Mouse (Mus musculus): ENCODE results near the gene Qser1. TPM values are rescaled to one million over a fixed set of nuclear protein-coding genes. Genes with fewer than 3 reads are reported as not detected.
A peak's percentile ranks its signal among the peaks of the same experiment; 100 is the strongest.

Qser1 gene
- polyA plus RNA-seq, 1 experiment = not detected

DNA sequence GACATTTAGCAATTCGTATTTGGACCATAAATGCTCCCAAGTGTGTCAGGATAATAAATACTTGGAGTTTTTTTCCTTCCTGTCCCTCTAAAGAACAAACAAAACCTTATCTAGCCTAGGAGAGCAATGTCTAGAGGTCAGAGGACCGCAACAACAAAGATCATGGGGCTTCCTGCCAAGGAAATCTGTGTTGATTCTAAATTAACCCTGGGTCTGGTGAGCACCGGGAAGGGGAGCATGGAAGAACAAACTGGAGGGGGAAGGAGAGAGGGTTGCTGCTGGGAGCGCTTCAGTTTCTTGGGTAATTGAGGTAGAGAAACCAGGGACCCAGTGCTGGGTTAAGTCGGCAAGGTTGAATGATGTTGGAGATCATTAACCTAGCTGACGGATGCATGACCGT, 73.4 kb downstream of the Qser1 start:
- TF ChIP-seq POLR2A (IDR thresholded peaks at IDR 0.05; ENCODE audit: insufficient read depth, low read depth, low read length) (no peak), CTCF (IDR thresholded peaks at IDR 0.05; ENCODE audit: insufficient read depth, low read depth, low read length) (no peak)
- peaks cover 8% of the 10 kb centered on the region for H3K4me1 ChIP-seq (ENCODE audit: control insufficient read depth, insufficient read depth, low read length)
- H3K4me3 ChIP-seq (ENCODE audit: insufficient read depth, low read depth, low read length) = peak overlapping the region; percentile 95; the same call in 1 of the 2 replicates
- H3K27ac ChIP-seq (ENCODE audit: insufficient read depth, low read depth, low read length) = no peak overlapping the region
- WGBS = 45% methylated on average over 7 of the region's 7 CpGs

DNA sequence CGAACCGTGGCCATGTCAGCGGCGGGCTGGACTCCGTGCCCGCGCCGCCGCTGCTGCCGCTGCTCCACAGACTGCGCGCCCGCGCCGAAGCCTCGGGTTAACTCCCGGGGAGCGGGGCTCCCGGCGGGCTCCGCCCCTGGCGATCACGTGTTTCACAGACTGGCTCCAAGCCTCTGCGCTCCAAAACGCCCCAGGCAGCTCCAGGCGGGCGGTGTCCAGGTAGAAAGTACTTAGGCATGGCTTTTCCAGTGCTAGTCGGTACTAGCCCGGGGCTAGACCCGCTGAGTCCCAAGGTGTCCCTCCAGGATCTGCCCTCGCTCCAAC, 73.9 kb downstream of the Qser1 start, which contains the start of gene Depdc7:
Gene Depdc7 (minus strand): TSS at position 138 of the 324 bp plus-strand sequence.
- peaks cover 8% of the 10 kb centered on the region for H3K4me1 ChIP-seq (ENCODE audit: control insufficient read depth, insufficient read depth, low read length)
- WGBS = under 1% methylated on average over 31 of the region's 31 CpGs
- no peak for TF ChIP-seq CTCF (IDR thresholded peaks at IDR 0.05; ENCODE audit: insufficient read depth, low read depth, low read length)
- 0 out of 2 replicates have a peak, but pooled peaks have one; percentile 12 for TF ChIP-seq POLR2A (IDR thresholded peaks at IDR 0.05; ENCODE audit: insufficient read depth, low read depth, low read length)
- no peak within 1 kb of the TSS for H3K27ac ChIP-seq (ENCODE audit: insufficient read depth, low read depth, low read length)
- peak within 1 kb of the TSS; percentile 95 for H3K4me3 ChIP-seq (ENCODE audit: insufficient read depth, low read depth, low read length)

DNA sequence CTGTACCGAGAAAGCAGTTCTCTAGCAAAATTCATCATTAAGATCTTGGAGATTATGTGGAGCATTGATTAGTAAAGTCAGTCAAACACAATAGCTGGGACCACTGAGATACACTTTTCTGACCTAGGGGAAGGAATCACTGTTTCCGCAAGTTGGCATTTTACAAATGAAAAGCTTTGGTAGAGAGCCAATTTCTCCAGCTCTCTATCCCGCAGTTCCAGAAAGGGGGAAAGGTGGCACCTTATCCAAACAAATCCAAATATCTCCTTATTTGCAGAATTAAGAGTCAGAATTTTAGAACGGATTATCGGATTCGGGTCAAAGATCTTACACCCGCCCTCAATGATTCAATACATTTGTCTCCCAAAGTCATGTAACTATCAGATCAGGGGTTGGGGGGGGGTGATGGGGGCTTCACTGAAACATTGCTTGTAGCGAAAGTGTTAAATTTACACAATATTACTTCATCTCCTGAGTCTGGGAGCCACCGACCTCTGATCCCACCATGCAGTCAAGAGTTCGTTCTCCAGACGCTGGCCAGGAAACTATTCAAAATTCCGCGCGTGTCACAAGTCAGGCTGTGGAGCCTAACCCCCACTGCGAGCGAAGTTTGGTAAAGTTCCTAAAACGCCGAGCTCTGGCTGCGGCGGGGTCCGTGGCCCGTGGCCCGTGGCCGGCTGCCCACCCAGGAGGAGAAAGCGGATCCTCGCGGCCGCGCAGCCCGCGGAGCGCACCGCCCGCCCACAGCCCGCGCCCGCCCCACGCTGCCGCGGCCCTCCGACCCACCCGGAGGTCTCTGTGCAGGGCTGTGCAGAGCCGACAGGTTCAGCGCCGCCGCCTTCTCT, 74.4 kb downstream of the Qser1 start:
- no peak overlapping the region for H3K27ac ChIP-seq (ENCODE audit: insufficient read depth, low read depth, low read length)
- peak overlapping the region; percentile 95 for H3K4me3 ChIP-seq (ENCODE audit: insufficient read depth, low read depth, low read length)
- TF ChIP-seq CTCF (IDR thresholded peaks at IDR 0.05; ENCODE audit: insufficient read depth, low read depth, low read length) (no peak), POLR2A (IDR thresholded peaks at IDR 0.05; ENCODE audit: insufficient read depth, low read depth, low read length) (no peak)
- peaks cover 8% of the 10 kb centered on the region for H3K4me1 ChIP-seq (ENCODE audit: control insufficient read depth, insufficient read depth, low read length)
- WGBS = 7% methylated on average over 46 of the region's 46 CpGs

DNA sequence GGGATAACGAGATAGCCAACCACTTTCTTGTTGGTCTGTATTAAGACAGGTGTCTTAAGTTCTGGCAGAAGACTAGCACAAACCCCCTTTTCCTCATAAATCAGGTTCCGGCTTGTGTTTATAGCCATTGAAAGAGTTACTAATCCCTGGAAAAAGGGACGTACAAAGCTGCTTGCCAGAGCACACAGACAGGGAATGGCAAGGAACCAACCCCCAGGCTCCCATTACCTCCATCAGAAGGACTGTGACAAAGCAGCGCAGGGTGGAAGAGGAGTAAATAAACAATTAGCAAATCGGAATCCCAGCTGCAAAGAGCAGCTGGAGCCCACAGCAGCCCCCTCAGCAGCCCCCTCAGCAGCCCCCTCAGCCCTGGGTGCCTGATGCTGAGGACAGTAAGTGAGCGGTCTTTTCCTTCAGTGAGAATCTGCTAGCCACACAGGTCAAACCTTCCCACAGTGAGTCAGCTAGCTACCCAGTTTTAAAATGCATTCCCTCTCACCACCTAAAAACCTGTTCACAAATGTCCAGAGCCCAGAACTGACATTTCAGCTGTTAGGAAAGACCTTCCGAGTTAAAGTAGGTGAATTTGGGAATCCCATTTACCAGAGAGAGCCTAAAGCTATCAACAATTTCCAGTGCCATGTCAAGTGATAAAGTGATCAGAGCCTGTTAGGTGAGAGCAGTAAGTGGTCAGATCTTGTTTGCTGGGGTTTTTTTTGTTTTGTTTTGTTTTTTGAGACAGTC, 75.4 kb downstream of the Qser1 start:
- H3K4me3 ChIP-seq (ENCODE audit: insufficient read depth, low read depth, low read length) = no peak overlapping the region
- H3K4me1 ChIP-seq (ENCODE audit: control insufficient read depth, insufficient read depth, low read length) = peaks cover 8% of the 10 kb centered on the region
- TF ChIP-seq CTCF (IDR thresholded peaks at IDR 0.05; ENCODE audit: insufficient read depth, low read depth, low read length) = no peak
- no peak for TF ChIP-seq POLR2A (IDR thresholded peaks at IDR 0.05; ENCODE audit: insufficient read depth, low read depth, low read length)
- WGBS = 43% methylated on average over 7 of the region's 7 CpGs
- no peak overlapping the region for H3K27ac ChIP-seq (ENCODE audit: insufficient read depth, low read depth, low read length)

DNA sequence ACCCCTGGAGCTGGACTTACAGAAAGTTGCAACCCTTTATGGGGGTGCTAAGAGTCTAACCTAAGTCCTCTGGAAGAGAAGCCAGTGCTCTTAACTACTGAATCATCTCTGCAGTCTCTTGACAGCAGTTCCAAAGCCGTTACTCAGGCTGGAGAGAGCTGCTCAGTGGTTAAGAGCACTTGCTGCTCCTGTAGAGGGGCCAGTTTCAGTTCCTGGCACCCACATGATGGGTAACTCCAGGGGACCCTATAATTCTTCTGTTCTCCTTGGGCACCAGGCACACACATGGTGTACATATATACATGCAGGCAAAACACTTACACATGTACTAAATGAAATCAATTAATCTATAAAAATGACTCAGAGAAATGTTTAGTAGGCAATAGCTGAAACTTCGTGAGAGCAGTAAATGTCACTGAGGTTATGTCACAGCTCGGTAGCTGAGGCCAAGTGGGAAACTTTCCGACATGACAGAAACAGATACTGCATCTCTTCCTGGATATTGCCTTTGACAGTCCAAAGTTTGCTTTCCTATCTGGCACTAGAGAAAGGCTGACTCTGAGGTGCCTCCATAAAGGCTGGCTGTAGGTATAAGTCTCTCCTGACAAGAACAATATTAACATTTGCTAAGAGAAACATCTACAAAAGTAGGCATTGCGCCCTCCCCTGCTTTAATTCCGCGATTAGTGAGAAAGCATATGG, 76.2 kb downstream of the Qser1 start:
- Histone ChIP-seq H3K27ac (ENCODE audit: insufficient read depth, low read depth, low read length) (no peak overlapping the region), H3K4me3 (ENCODE audit: insufficient read depth, low read depth, low read length) (no peak overlapping the region), H3K4me1 (ENCODE audit: control insufficient read depth, insufficient read depth, low read length) (peaks cover 8% of the 10 kb centered on the region)
- WGBS = 73% methylated on average over 7 of the region's 7 CpGs
- TF ChIP-seq CTCF (IDR thresholded peaks at IDR 0.05; ENCODE audit: insufficient read depth, low read depth, low read length) (no peak), POLR2A (IDR thresholded peaks at IDR 0.05; ENCODE audit: insufficient read depth, low read depth, low read length) (no peak)

DNA sequence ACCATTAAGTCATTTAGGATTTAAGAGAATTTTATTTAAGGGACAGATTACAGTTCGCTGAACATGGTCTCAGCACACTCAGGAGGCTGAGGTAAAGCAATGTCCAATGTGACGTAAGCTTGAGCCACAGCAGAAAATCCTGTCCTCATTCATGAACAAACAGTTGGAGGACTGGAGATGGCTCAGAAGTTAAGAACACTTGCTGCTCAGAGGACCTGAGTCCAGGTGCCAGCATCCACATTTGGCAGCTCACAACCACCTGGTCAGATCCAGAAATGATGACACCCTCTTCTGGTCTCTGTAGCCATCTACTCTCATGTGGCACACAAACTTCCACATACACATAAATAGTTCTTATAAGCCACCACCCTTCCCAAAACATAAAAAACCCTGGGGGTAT, 76.9 kb downstream of the Qser1 start:
- H3K4me1 ChIP-seq (ENCODE audit: control insufficient read depth, insufficient read depth, low read length) = peaks cover 8% of the 10 kb centered on the region
- H3K27ac ChIP-seq (ENCODE audit: insufficient read depth, low read depth, low read length) = no peak overlapping the region
- no peak overlapping the region for H3K4me3 ChIP-seq (ENCODE audit: insufficient read depth, low read depth, low read length)
- 97% methylated on average over 2 of the region's 2 CpGs for WGBS
- TF ChIP-seq CTCF (IDR thresholded peaks at IDR 0.05; ENCODE audit: insufficient read depth, low read depth, low read length) = no peak
- no peak for TF ChIP-seq POLR2A (IDR thresholded peaks at IDR 0.05; ENCODE audit: insufficient read depth, low read depth, low read length)

DNA sequence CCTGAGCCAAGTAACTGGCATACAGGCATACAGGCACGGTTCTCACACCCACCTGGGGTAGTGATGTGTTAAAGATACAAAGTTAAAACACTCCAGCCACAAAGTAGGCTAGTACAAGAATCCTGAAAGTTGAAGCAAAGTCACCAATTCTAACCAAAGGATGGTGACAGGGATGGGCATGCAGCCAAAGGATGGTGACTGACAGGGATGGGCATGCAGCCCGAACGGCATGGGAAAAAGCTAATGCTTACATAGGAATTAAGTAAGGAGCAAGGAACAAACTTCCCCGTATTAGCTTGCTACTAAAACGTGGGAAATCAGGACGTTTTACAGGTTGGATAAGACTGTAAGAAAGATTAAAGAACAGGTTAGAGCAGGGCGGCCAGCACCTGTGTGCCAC, 80.3 kb downstream of the Qser1 start:
- Histone ChIP-seq H3K4me3 (ENCODE audit: insufficient read depth, low read depth, low read length) (no peak overlapping the region), H3K4me1 (ENCODE audit: control insufficient read depth, insufficient read depth, low read length) (peaks cover 3% of the 10 kb centered on the region; the same call in 1 of the 2 replicates), H3K27ac (ENCODE audit: insufficient read depth, low read depth, low read length) (no peak overlapping the region)
- 68% methylated on average over 7 of the region's 7 CpGs for WGBS
- TF ChIP-seq CTCF (IDR thresholded peaks at IDR 0.05; ENCODE audit: insufficient read depth, low read depth, low read length) (no peak), POLR2A (IDR thresholded peaks at IDR 0.05; ENCODE audit: insufficient read depth, low read depth, low read length) (no peak)

DNA sequence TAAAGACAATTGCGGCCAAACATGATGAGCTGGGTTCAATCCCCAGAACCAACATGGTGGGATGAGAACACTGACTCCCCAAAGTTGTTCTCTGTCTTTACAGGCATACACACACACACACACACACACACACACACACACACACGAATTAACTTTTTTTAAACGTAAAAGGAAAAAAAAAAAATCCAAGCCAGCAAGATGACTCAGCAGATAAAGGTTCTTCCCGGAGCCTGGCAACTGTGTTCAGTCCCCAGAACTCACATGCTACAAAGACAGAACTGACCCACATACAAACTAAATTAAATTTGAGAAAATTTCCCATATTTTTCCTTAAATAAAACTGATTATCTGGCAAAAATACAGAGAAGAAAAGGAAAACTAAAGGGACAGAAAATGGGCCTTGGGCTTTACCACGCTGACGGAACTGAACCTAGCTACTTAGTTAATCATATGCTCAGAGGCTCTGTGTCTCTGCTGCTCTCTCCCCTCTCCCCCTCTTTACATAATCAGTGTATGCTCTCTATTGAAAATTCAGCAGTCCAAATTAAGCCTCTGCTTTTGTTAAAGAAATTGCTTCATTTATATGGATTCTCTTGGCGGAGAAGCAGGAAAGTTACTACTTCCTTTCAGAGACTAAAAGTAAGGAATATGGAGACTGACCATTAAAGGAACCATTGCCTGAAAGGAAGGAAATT, 83.9 kb downstream of the Qser1 start:
- no peaks in the 10 kb centered on the region for H3K4me1 ChIP-seq (ENCODE audit: control insufficient read depth, insufficient read depth, low read length)
- no peak for TF ChIP-seq CTCF (IDR thresholded peaks at IDR 0.05; ENCODE audit: insufficient read depth, low read depth, low read length)
- TF ChIP-seq POLR2A (IDR thresholded peaks at IDR 0.05; ENCODE audit: insufficient read depth, low read depth, low read length) = no peak
- H3K4me3 ChIP-seq (ENCODE audit: insufficient read depth, low read depth, low read length) = no peak overlapping the region
- no peak overlapping the region for H3K27ac ChIP-seq (ENCODE audit: insufficient read depth, low read depth, low read length)
- 44% methylated on average over 7 of the region's 7 CpGs for WGBS

Measured in olfactory bulb, adult 2 months (tissue).